Mouse (Mus musculus): ENCODE data around the gene Pxt1. TPM values are rescaled to one million over a fixed set of nuclear protein-coding genes. Genes with fewer than 3 reads are reported as not detected.

The Pxt1 gene
- polyA plus RNA-seq, 1 experiment, result 0.19 TPM

GRCm38 (mm10) chr17:28926380-28926779 lies 17.3 kb downstream of the Pxt1 start:
- H3K4me1 ChIP-seq (ENCODE audit: control insufficient read depth, insufficient read depth, low read length), result peaks cover 3% of the 10 kb centered on the region
- 8% methylated on average over 13 of the region's 13 CpGs for WGBS
- no peak overlapping the region for H3K4me3 ChIP-seq (replicated peaks; ENCODE audit: extremely low read depth, low read depth, low read length)
- TF ChIP-seq POLR2A (IDR thresholded peaks at IDR 0.05; ENCODE audit: borderline replicate concordance, extremely low read depth, low read depth, low read length) (no peak), CTCF (IDR thresholded peaks at IDR 0.05; ENCODE audit: insufficient read depth, low read length) (peak; percentile 78)
- peak; percentile 77 for DNase-seq

- no peak for TF ChIP-seq POLR2A (IDR thresholded peaks at IDR 0.05; ENCODE audit: borderline replicate concordance, extremely low read depth, low read depth, low read length)
- no peak for TF ChIP-seq CTCF (IDR thresholded peaks at IDR 0.05; ENCODE audit: insufficient read depth, low read length)
- DNase-seq, result no peak
- H3K4me1 ChIP-seq (ENCODE audit: control insufficient read depth, insufficient read depth, low read length), result peaks cover 1% of the 10 kb centered on the region
- 86% methylated on average over 8 of the region's 8 CpGs for WGBS
- H3K4me3 ChIP-seq (replicated peaks; ENCODE audit: extremely low read depth, low read depth, low read length), result no peak overlapping the region
Measured at GRCm38 (mm10) chr17:28924957-28925595, 18.6 kb downstream of the Pxt1 start.

- Histone ChIP-seq H3K4me3 (replicated peaks; ENCODE audit: extremely low read depth, low read depth, low read length) (no peak overlapping the region), H3K4me1 (ENCODE audit: control insufficient read depth, insufficient read depth, low read length) (no peaks in the 10 kb centered on the region)
- TF ChIP-seq CTCF (IDR thresholded peaks at IDR 0.05; ENCODE audit: insufficient read depth, low read length) (no peak), POLR2A (IDR thresholded peaks at IDR 0.05; ENCODE audit: borderline replicate concordance, extremely low read depth, low read depth, low read length) (no peak)
- DNase-seq, result no peak
- 37% methylated on average over 6 of the region's 6 CpGs for WGBS
Measured at GRCm38 (mm10) chr17:28922096-28922495, 21.5 kb downstream of the Pxt1 start.

- Histone ChIP-seq H3K4me1 (ENCODE audit: control insufficient read depth, insufficient read depth, low read length) (no peaks in the 10 kb centered on the region), H3K4me3 (replicated peaks; ENCODE audit: extremely low read depth, low read depth, low read length) (no peak overlapping the region)
- 71% methylated on average over 8 of the region's 8 CpGs for WGBS
- TF ChIP-seq CTCF (IDR thresholded peaks at IDR 0.05; ENCODE audit: insufficient read depth, low read length) (no peak), POLR2A (IDR thresholded peaks at IDR 0.05; ENCODE audit: borderline replicate concordance, extremely low read depth, low read depth, low read length) (no peak)
- DNase-seq, result no peak
Measured at GRCm38 (mm10) chr17:28921086-28921485, 22.6 kb downstream of the Pxt1 start.

- WGBS, result 80% methylated on average over 1 of the region's 1 CpGs
- no peak for TF ChIP-seq POLR2A (IDR thresholded peaks at IDR 0.05; ENCODE audit: borderline replicate concordance, extremely low read depth, low read depth, low read length)
- DNase-seq, result no peak
- H3K4me1 ChIP-seq (ENCODE audit: control insufficient read depth, insufficient read depth, low read length), result no peaks in the 10 kb centered on the region
- no peak overlapping the region for H3K4me3 ChIP-seq (replicated peaks; ENCODE audit: extremely low read depth, low read depth, low read length)
Measured at GRCm38 (mm10) chr17:28916520-28916919, 27.1 kb downstream of the Pxt1 start.

- no peak for DNase-seq
- TF ChIP-seq POLR2A (IDR thresholded peaks at IDR 0.05; ENCODE audit: borderline replicate concordance, extremely low read depth, low read depth, low read length) (no peak), CTCF (IDR thresholded peaks at IDR 0.05; ENCODE audit: insufficient read depth, low read length) (no peak)
- WGBS, result 77% methylated on average over 12 of the region's 12 CpGs
- H3K4me1 ChIP-seq (ENCODE audit: control insufficient read depth, insufficient read depth, low read length), result no peaks in the 10 kb centered on the region
- H3K4me3 ChIP-seq (replicated peaks; ENCODE audit: extremely low read depth, low read depth, low read length), result no peak within 1 kb of the TSS
Measured at GRCm38 (mm10) chr17:28915060-28915628, 28.5 kb downstream of the Pxt1 start, which contains the start of gene 4930539E08Rik. Gene 4930539E08Rik, minus strand, starts transcription at chr17:28915324.

GRCm38 (mm10) chr17:28913940-28914339 lies 29.7 kb downstream of the Pxt1 start:
- Histone ChIP-seq H3K4me1 (ENCODE audit: control insufficient read depth, insufficient read depth, low read length) (no peaks in the 10 kb centered on the region), H3K4me3 (replicated peaks; ENCODE audit: extremely low read depth, low read depth, low read length) (no peak overlapping the region)
- no peak for TF ChIP-seq CTCF (IDR thresholded peaks at IDR 0.05; ENCODE audit: insufficient read depth, low read length)
- DNase-seq, result no peak
- WGBS, result 66% methylated on average over 6 of the region's 6 CpGs

GRCm38 (mm10) chr17:28913200-28913599 lies 30.4 kb downstream of the Pxt1 start:
- H3K4me3 ChIP-seq (replicated peaks; ENCODE audit: extremely low read depth, low read depth, low read length), result no peak overlapping the region
- no peak for DNase-seq

GRCm38 (mm10) chr17:28910139-28910538 lies 33.5 kb downstream of the Pxt1 start:
- no peaks in the 10 kb centered on the region; the same call in 1 of the 2 replicates for H3K4me1 ChIP-seq (ENCODE audit: control insufficient read depth, insufficient read depth, low read length)
- H3K4me3 ChIP-seq (replicated peaks; ENCODE audit: extremely low read depth, low read depth, low read length), result no peak overlapping the region
- TF ChIP-seq POLR2A (IDR thresholded peaks at IDR 0.05; ENCODE audit: borderline replicate concordance, extremely low read depth, low read depth, low read length) (no peak), CTCF (IDR thresholded peaks at IDR 0.05; ENCODE audit: insufficient read depth, low read length) (0 out of 2 replicates have a peak, but pooled peaks have one; percentile 5)
- 57% methylated on average over 7 of the region's 7 CpGs for WGBS
- DNase-seq, result no peak

More at GRCm38 (mm10) chr17:28913200-28913599, 30.4 kb downstream of the Pxt1 start:
- no peak for TF ChIP-seq CTCF (IDR thresholded peaks at IDR 0.05; ENCODE audit: insufficient read depth, low read length)
- TF ChIP-seq POLR2A (IDR thresholded peaks at IDR 0.05; ENCODE audit: borderline replicate concordance, extremely low read depth, low read depth, low read length), result no peak
- H3K4me1 ChIP-seq (ENCODE audit: control insufficient read depth, insufficient read depth, low read length), result no peaks in the 10 kb centered on the region
- WGBS, result 31% methylated on average over 5 of the region's 5 CpGs
